ENCODE assay signal across 28 mouse cellular contexts in genomic region chr5:24661457-24661856, GRCm38 (mm10).
"Had no signal": no experiment of that assay in that cellular context is flagged by ENCODE, and none has a peak within 500 bp of the region (broad histone marks: within the 10 kb centered on the region; RNA-seq: fewer than 3 reads in every experiment).

No protein-coding gene starts in this region.

- H3K36me3 ChIP-seq: heart, embryonic 13.5 days; heart, embryonic 15.5 days; hindbrain, embryonic 10.5 days; hindbrain, embryonic 12.5 days; intestine, embryonic 15.5 days; limb, embryonic 10.5 days; limb, embryonic 12.5 days had no signal

- H3K9ac ChIP-seq: heart, embryonic 13.5 days; heart, embryonic 15.5 days; hindbrain, embryonic 12.5 days; hindbrain, embryonic 14.5 days; intestine, embryonic 15.5 days; limb, embryonic 12.5 days had no signal

- H3K27ac ChIP-seq: gastrocnemius, adult 2 months; heart, adult 2 months; heart, embryonic 13.5 days; heart, embryonic 15.5 days; hindbrain, embryonic 10.5 days; hindbrain, embryonic 12.5 days; hindbrain, embryonic 14.5 days; intestine, embryonic 15.5 days; layer of hippocampus, adult 2 months; left cerebral cortex, adult 2 months; limb, embryonic 10.5 days; limb, embryonic 12.5 days had no signal

- DNase-seq: gastrocnemius, adult 2 months; gastrocnemius, postnatal 10 days; gastrocnemius, postnatal 25 days; heart, adult 2 months; heart, postnatal 14 days; heart, postnatal 4 days; kidney, adult 18-20 months; kidney, adult 8-10 months; kidney, postnatal 10 days; kidney, postnatal 25 days; kidney, postnatal 4 days; layer of hippocampus, adult 9-11 months; liver had no signal

- ATAC-seq: hindbrain, embryonic 16.5 days; inflammation-experienced regulatory T-cells, adult 6 months; intestine, embryonic 15.5 days; intestine, postnatal 0 days had no signal

- H3K27me3 ChIP-seq: heart, embryonic 13.5 days; heart, embryonic 15.5 days; hindbrain, embryonic 12.5 days; intestine, embryonic 15.5 days; limb, embryonic 12.5 days had no signal

- H3K4me2 ChIP-seq: heart, embryonic 11.5 days; heart, embryonic 13.5 days; heart, embryonic 15.5 days; hindbrain, embryonic 12.5 days; hindbrain, embryonic 14.5 days; intestine, embryonic 15.5 days; limb, embryonic 12.5 days; liver, embryonic 11.5 days had no signal

- H3K4me1 ChIP-seq: heart, embryonic 13.5 days; heart, embryonic 15.5 days; hindbrain, embryonic 10.5 days; hindbrain, embryonic 12.5 days; intestine, embryonic 15.5 days; limb, embryonic 10.5 days; limb, embryonic 12.5 days had no signal

- H3K9me3 ChIP-seq: heart, embryonic 13.5 days; heart, embryonic 15.5 days; hindbrain, embryonic 10.5 days; hindbrain, embryonic 12.5 days; intestine, embryonic 15.5 days; limb, embryonic 10.5 days had no signal

- H3K4me3 ChIP-seq: gastrocnemius, adult 2 months; heart, adult 2 months; heart, embryonic 13.5 days; heart, embryonic 15.5 days; hindbrain, embryonic 10.5 days; hindbrain, embryonic 12.5 days; intestine, embryonic 15.5 days; layer of hippocampus, adult 2 months; left cerebral cortex, adult 2 months; limb, embryonic 10.5 days; limb, embryonic 12.5 days had no signal
